Mouse (Mus musculus): ENCODE measurements at regions not wholly inside any gene's neighbourhood (a gene's known extent, or its start where the extent isn't known, plus 50 kb on each side); places are given as distances from the start of the nearest gene placed in this dataset.

DNA sequence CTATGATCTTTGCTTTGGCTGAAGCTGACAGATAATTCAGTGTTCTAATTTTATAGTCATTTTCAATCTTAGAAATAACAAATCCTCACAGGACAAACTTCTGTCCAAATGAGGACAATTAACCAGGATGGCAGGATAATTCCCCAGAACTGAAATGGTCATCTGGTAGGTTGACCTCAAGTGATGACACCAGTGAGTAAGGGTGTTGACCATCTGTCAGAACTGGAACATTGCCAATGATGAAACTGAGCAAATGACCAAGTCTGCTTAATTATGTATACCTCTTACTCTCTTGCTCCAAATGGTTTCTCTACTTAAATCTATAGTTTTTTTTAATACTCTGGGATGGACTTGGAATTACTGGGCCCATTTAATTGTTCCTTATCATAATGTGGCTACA is 1336.9 kb upstream of the Tenm3 start:
- peak; percentile 74 to 81 for DNase-seq

GRCm38 (mm10) chr8:50164773-50165454 is 1321.2 kb upstream of the Tenm3 start:
- peak; percentile 43 to 49 for DNase-seq

DNA sequence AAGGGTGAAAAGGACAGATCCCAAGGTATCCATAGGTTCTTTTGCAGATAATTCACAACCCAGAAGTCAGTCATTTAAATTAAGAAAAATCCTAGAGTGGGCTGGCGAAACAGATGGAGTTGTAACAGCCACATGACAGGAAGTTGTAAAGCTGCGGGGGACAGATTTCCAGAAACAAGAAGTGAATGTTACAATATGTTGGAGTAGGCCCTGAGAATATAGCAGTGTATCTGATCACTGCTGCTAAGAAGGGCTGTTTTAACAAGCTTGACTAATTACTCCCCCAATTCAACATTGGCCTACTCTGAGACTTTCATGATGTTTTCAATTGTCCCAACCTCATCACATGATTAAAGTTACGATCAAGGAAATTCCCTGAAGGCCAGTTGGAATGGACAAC is 1317.3 kb upstream of the Tenm3 start:
- DNase-seq: no peak

DNA sequence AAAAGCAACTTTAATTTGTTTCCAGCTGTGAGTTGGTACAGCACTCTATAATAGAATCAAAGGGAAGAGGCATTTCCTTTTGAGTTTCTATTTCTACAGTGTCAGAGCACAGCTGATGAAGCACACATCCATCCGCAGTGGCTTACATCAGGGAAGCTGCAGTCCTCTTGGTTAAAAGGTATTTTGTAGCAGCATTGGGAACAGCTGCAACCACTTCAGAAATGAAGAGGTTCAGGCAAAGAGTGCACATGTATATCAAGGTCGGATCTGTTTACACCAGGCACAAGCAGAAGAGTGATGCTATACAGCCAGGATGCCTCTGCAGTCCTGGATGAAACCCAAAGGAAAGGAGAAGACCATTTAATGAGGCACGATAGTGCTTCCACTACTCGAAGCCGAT is 1316.6 kb upstream of the Tenm3 start:
- DNase-seq: no peak

- peak in 1 of 2 experiments; percentile 3 for DNase-seq
These were observed 1296.1 kb upstream of the Tenm3 start for GRCm38 (mm10) chr8:50139876-50140275.

DNA sequence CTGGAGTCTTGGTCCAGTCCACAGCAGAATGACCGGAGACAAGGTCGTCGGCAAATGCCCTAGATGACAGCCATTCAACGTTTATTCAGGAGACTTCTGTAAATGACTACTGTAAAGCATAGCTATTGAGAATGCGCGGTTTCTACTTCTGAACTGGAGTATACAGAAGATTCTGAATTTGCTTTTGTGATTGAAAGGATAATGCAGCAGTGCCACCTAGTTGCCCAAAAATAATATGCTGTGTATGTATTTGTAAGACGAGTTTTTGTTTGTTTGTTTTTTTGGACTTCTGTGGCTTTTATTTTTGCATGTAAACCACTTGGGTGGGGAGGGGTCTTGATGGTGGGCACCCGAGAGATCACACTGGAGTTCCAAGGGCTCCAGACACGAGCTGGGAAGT is 1276.3 kb upstream of the Tenm3 start:
- peak in 1 of 2 experiments; percentile 15 for DNase-seq

DNA sequence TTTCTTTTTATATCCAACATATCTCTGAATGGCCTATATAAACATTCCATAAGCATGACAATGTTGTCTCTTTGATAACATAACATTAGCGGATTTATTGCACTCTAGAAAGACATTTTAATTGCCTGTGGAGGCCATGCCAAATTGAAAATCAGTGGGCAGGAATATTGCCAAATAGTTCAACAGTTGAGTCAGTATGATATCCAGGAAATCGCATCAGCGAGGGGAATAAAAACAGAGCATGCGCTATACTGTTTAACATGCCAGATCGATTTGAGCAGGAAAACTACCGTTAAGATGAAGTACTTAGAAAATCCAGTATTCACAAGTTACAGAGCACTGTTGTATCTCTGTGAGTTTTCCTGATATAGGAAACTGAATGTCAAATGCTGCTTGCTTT is 1238.6 kb upstream of the Tenm3 start:
- DNase-seq: peak; percentile 43 to 45

- no peak for DNase-seq
These were observed 1193.3 kb upstream of the Tenm3 start for GRCm38 (mm10) chr8:50037096-50037495.

DNA sequence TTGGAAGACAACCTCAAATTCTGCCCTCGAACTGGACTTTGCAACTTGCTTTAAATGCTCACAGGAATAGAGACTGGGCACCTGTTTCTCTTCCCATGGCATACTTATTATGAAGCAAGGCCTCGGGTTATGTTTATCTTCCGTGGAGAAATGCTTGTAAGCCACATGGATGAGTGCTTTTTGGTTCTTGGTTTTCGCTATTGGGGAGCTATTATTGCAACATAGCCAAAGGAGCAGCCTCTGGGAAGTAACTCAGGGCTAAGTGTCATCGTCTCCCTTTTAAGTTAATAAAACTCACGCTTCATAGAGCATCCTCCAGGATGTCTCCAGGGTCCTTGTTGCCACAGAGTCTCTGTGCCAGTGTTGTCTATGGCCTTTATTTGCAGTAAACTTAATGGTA is 1183.8 kb upstream of the Tenm3 start:
- no peak for DNase-seq

- no peak for DNase-seq
These were observed 1163.8 kb upstream of the Tenm3 start for GRCm38 (mm10) chr8:50007546-50007945.

GRCm38 (mm10) chr8:50004254-50004653 is 1160.5 kb upstream of the Tenm3 start:
- DNase-seq: no peak

DNA sequence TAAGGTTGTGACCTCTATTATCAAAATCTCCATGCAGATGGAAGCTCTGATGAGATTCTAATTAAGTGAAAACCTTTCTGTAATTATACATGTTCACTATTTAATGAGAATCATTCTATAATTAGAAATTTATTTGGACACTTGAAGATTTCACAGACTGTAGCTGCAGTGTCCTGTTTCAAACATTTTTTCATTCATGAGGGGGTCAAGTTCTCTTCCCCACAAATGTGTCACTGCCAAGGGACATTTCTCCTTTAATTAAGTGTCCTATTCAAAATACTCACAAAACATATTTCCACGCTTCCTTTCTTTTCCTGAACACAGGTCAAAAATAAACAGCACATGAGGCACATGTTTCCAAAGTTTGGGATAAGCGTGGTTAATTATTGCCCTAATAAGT is 1159.9 kb upstream of the Tenm3 start:
- no peak for DNase-seq

GRCm38 (mm10) chr8:49998281-49999037 is 1154.7 kb upstream of the Tenm3 start:
- peak; percentile 5 to 8 for DNase-seq

Data from cerebellum, postnatal 10 days (tissue).